Comparison of ENCODE assay signal across 11 mouse cellular contexts in the genomic region with DNA sequence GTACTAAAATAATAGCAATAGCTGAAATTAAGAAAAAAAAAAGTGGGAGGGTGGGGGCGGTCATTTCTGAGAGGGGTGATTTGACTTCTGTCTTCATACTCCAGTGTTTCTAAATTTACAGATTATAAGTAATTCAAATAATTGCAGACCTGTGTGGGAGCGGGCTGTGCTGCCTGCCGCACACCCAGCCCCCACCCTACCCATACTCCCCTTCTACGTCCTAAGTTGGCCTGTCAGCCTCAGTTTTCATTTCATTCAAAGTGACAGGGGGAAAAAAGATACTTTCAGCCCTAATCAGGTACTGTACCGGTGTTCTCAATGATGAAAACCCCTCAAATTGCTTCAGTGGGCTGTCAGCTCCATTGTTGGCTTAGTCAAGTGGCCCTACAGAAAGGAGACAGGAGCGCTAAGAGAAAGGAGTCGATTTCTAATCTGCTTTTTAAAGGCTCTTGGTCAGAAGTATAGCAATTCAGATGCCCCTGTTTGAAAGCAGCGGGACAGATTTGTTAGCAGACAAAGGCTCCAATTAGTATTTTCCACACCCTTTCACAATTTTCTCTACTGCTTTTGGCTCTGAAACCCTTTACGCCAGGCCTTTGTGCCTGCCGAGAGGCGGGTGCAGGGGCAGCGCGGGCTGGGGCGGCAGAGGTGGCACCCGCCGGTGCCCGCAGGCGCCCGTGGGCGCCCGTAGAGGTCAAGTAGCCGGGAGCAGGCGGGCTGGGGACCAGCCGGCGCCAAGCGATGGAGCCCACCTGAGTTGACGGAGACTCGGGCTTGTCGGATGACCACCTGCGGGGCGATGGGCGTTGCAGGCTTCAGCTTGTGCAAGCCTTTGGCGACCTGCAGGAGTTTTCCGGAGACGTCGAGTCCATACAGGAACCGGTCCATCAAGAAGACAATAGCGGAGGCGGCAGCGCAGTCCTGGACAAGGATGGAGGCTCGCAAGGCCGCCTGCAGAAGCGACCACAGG.
DNase-seq lines count a peak whose midpoint lies in the region; ATAC-seq and TF ChIP-seq lines count a peak whose summit lies in the region.
"Had no signal": no experiment of that assay in that cellular context is flagged by ENCODE, and none has a peak within 500 bp of the region (broad histone marks: within the 10 kb centered on the region; RNA-seq: fewer than 3 reads in every experiment).

No protein-coding gene starts in this region.

- no peak overlapping the region; the same call in 1 of the 2 replicates for H3K9ac ChIP-seq in heart, embryonic 14.5 days (ENCODE audit: low read length)
- no peak overlapping the region for H3K9ac ChIP-seq in ES-E14 (ENCODE audit: insufficient read depth, low read depth, low read length, poor library complexity, severe bottlenecking)
- H3K9ac ChIP-seq in limb, embryonic 15.5 days = no peak overlapping the region

- peak overlapping the region; percentile 13 to 30; a peak in 3 of 4 replicates for H3K4me3 ChIP-seq in heart, embryonic 14.5 days (ENCODE audit: control insufficient read depth in 1 of 2, insufficient read depth in 1 of 2, low read depth in 1 of 2, low read length in 2 of 2)
- H3K4me3 ChIP-seq in ES-E14 (ENCODE audit: insufficient read depth in 1 of 2, low read depth in 1 of 2, low read length in 2 of 2, poor library complexity in 1 of 2, severe bottlenecking in 1 of 2) = peak overlapping the region; percentile 50 to 69; a peak in 3 of 4 replicates
- peak overlapping the region; percentile 51 for H3K4me3 ChIP-seq in forebrain, embryonic 10.5 days
- H3K4me3 ChIP-seq in limb, embryonic 15.5 days = peak overlapping the region; percentile 24
- H3K4me3 ChIP-seq: myocyte had no signal

- in situ Hi-C loops in ES-E14 (cut with MboI; ENCODE audit: low sequenced_read_pairs in 2 of 2, unreplicated experiment in 2 of 2) = no loop called here

- H3K36me3 ChIP-seq in heart, embryonic 14.5 days (ENCODE audit: control insufficient read depth, insufficient read depth, low read length) = no peaks in the 10 kb centered on the region
- no peaks in the 10 kb centered on the region for H3K36me3 ChIP-seq in ES-E14 (ENCODE audit: control insufficient read depth, insufficient read depth, low read length, poor library complexity, severe bottlenecking)
- no peaks in the 10 kb centered on the region for H3K36me3 ChIP-seq in forebrain, embryonic 10.5 days (replicated peaks)
- no peaks in the 10 kb centered on the region for H3K36me3 ChIP-seq in limb, embryonic 15.5 days

- H3K9me3 ChIP-seq in heart, embryonic 14.5 days (ENCODE audit: control insufficient read depth, low read length) = no peaks in the 10 kb centered on the region
- H3K9me3 ChIP-seq in ES-E14 (ENCODE audit: control insufficient read depth, insufficient read depth, low read depth, low read length) = no peaks in the 10 kb centered on the region
- no peaks in the 10 kb centered on the region for H3K9me3 ChIP-seq in forebrain, embryonic 10.5 days
- H3K9me3 ChIP-seq in limb, embryonic 15.5 days = no peaks in the 10 kb centered on the region

- no peaks in the 10 kb centered on the region; a peak in 1 of 4 replicates for H3K4me1 ChIP-seq in heart, embryonic 14.5 days (ENCODE audit: control insufficient read depth in 2 of 2, insufficient read depth in 2 of 2, low read length in 2 of 2)
- H3K4me1 ChIP-seq in ES-E14 (ENCODE audit: control insufficient read depth in 2 of 2, insufficient read depth in 2 of 2, low read length in 2 of 2, poor library complexity in 1 of 2) = peaks cover 0 to 2% of the 10 kb centered on the region in 2 experiments; a peak in 1 of 4 replicates
- H3K4me1 ChIP-seq in forebrain, embryonic 10.5 days = peaks cover 50% of the 10 kb centered on the region
- peaks cover 5% of the 10 kb centered on the region for H3K4me1 ChIP-seq in limb, embryonic 15.5 days

- peaks cover 18% of the 10 kb centered on the region for H3K27me3 ChIP-seq in heart, embryonic 14.5 days (ENCODE audit: control insufficient read depth, insufficient read depth, low read length)
- peaks cover 100% of the 10 kb centered on the region for H3K27me3 ChIP-seq in forebrain, embryonic 10.5 days (ENCODE audit: poor library complexity, severe bottlenecking)
- peaks cover 28% of the 10 kb centered on the region for H3K27me3 ChIP-seq in limb, embryonic 15.5 days

- no peak overlapping the region for H3K27ac ChIP-seq in heart, embryonic 14.5 days (replicated peaks in 1 of 2; ENCODE audit: control insufficient read depth in 1 of 2, insufficient read depth in 1 of 2, low read depth in 2 of 2, low read length in 2 of 2)
- no peak overlapping the region for H3K27ac ChIP-seq in ES-E14 (ENCODE audit: insufficient read depth, low read depth, low read length, poor library complexity, severe bottlenecking)
- peak overlapping the region; percentile 93 for H3K27ac ChIP-seq in forebrain, embryonic 10.5 days
- no peak overlapping the region for H3K27ac ChIP-seq in limb, embryonic 15.5 days

- 13% methylated on average over 43 of the region's 43 CpGs for WGBS in heart, embryonic 14.5 days
- WGBS in forebrain, embryonic 10.5 days = 4% methylated on average over 43 of the region's 43 CpGs
- 12% methylated on average over 43 of the region's 43 CpGs for WGBS in limb, embryonic 15.5 days

- ATAC-seq in heart, embryonic 14.5 days (ENCODE audit: insufficient number of reproducible peaks, insufficient read depth, low FRiP score, low read depth) = no peak
- ATAC-seq in limb, embryonic 15.5 days (ENCODE audit: insufficient number of reproducible peaks, low FRiP score, low TSS enrichment, low read depth) = no peak

- DNase-seq in heart, postnatal 25 days (ENCODE audit: low spot score) = no peak
- DNase-seq in ES-E14 (ENCODE audit: low read depth, low spot score) = no peak
- DNase-seq in forebrain, embryonic 10.5 days (ENCODE audit: extremely low spot score, low spot score) = peak; percentile 76
- DNase-seq in B cell, adult 2 months = no peak
- no peak for DNase-seq in ovary, postnatal 10 days (ENCODE audit: low spot score)
- DNase-seq in urinary bladder, adult 18-20 months (ENCODE audit: low spot score in 2 of 2) = no peak
- DNase-seq: cerebellum, adult 8-10 months; thymus, adult 18-20 months had no signal

- peak overlapping the region; percentile 60 for H3K4me2 ChIP-seq in heart, embryonic 14.5 days (ENCODE audit: low read length)
- peak overlapping the region; percentile 41 for H3K4me2 ChIP-seq in limb, embryonic 15.5 days

- intact Hi-C loops in heart, postnatal 25 days (cut with DNase I) = no loop called here

TF ChIP-seq in ES-E14, 5 proteins besides CTCF, POLR2A, EP300 and RAD21:
- TF ChIP-seq MAFK (IDR thresholded peaks at IDR 0.05; ENCODE audit: insufficient read depth, low read depth, low read length) (no peak), CHD2 (IDR thresholded peaks at IDR 0.05; ENCODE audit: low read depth, low read length) (no peak), ZNF384 (IDR thresholded peaks at IDR 0.05; ENCODE audit: low read depth, low read length) (no peak), HCFC1 (IDR thresholded peaks at IDR 0.05; ENCODE audit: borderline replicate concordance, insufficient read depth, low read length) (no peak), ZC3H11A (IDR thresholded peaks at IDR 0.05; ENCODE audit: borderline replicate concordance, low read depth, low read length) (no peak)
